Mouse (Mus musculus) B cell, adult 2 months (primary cell): ENCODE results near the gene Zfp263.

Experiments
- DNase-seq, 2 experiments: peaks; one replicate each; pipeline ENCODE4 v3.0.0; 2022

The Zfp263 gene

DNA sequence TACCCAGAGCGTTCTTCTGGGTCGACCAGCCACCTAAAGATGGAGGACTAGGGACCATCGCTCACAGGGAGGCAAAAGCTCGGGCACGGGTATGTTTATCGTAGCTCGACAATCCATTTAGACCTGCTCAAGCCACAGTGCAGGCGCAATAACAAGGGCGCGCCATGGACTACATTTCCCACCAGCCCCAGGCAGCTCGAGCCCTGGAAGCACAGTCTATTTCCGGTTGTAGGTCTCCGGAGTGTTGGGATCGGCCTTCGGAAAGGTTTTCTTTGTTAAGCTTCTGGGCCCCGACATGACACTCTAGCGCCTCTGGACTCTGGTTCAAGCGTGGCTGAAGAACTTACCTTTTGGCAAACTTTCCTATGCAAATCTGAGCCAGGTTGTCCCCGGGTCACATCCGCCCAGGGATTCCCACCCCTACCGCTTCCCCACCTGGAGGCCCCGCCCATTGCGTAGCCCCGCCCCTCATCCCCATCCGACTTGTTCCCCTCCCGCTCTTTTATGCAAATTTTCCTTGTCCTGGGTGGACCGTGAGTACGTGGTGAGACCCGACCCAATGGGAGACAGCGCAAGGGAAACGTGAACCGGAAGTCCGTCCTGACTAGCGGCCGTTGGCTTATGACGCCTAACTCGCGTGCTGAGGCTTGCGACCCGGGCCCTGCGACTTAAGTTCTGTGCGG, at the start of gene Zfp263:
TSS of gene Zfp263 (plus strand) at position 591 of the 683 bp plus-strand sequence.
- peak; percentile 90 to 92 for DNase-seq

- peak; percentile 51 to 61 for DNase-seq
These were observed 44.6 kb upstream of the Zfp263 start for GRCm38 (mm10) chr16:3699281-3699680.

DNA sequence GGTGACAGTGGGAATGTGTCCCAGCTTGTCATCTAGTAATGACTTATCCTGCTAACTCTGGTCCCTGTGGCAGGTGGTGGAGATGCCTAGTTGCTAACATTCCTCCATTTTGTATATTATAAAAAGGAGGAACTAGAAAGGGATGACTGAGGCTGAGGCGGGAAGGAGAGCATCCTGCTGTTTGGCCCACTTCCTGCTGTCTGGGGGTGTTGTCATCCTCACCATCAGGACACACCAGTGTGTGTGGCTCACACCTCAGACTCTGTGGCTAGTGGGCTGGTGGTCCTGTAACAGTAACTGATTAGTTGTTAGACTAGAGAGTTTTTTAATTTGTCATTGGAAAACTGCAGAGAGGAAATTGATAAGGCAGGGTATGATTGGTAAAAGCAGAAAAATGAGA, 43.0 kb upstream of the Zfp263 start:
- no peak for DNase-seq

DNA sequence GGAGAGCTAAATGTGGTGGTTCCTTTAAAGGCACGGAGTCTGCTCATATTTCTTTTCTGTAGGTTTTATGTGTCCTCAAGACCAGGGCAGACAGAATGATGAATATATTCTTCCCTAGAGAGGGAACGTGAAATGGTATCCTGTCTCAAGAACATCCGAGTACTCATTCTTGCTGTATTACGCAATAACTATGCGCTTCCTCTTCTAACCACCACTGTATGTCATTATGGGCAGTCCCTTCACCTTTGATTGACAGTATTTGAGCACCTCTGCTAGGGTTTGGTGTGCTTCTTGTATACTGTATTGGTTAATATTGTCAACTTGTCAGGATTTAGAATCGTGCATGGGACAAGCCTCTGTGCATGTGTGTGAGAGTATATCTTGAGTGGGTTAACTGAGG, 37.2 kb upstream of the Zfp263 start:
- no peak for DNase-seq

GRCm38 (mm10) chr16:3714731-3715130, 29.2 kb upstream of the Zfp263 start:
- no peak for DNase-seq

DNA sequence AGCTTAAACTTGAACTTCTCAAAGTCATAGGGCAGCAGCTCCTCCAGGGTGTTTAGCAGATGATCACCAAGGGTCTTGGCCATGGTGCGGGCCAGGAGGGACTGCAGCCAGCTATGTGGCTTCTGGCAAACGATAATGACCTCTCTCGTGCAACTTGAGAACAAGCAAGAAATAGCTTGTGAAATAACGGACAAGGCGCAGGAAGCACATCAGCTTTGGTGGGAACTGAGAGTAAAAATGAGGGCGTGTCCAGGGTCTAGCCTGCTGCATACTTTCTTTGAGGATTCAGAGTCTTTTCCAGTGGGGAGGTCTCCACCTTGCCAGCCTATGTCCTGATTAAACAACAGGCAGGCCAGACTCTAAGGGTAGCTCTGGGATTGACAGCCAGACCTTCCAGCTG, 25.9 kb upstream of the Zfp263 start, which contains the start of gene Mefv:
TSS of gene Mefv (minus strand) at position 118 of the 400 bp plus-strand sequence.
- no peak for DNase-seq

DNA sequence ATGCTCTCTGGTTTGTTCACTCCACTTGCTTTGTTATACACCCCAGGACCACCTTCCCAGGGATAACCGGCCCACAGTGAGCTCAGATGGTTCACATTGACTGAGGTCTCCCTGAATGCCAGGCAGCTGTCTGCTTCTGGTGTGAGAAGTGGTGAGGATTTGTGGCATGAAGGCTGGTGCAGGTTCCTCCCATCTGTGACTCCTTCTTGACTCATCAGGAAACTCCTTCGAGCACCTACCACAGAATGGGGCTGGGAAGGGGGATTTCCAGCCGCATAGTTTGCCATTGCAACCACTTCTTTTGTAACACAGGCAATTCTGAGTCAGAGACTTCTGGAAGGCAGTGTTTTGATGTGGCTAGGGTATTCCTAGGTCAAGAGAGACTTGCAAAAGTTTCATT, 20.7 kb upstream of the Zfp263 start:
- no peak for DNase-seq

DNA sequence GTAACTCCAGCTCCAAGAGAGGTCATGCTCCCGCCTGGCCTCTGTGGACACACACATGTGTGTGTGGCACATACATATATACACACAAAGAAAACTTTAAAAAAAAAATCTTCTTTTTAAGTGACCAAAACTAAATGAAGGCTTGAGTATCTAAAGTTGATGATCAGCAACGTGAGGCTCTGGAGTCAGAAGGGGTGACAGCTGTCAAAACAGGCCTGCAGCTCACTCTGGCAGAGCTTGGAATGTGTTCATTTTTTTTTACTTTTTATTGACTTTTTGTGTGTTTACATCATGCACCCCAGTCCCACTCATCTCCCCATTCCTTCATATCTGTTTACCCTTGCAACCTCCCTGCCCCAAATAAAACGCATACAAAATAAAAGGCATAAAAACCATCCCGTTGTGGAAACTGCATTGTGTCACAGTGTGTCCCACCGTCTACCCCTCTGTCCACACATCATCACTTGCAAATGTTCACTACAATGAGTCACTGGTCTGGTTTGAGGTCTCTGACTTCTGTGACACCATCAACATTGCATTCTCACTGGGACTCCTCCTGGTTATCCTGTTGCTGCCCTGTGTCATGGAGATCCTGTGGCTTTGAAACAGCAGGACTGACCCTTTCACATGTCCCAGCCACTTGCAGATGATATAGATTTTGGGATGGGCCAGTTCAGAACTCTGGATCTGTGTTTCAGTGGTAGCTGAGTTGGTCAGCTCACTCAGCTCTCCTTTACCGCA, 15.7 kb upstream of the Zfp263 start:
- no peak for DNase-seq

DNA sequence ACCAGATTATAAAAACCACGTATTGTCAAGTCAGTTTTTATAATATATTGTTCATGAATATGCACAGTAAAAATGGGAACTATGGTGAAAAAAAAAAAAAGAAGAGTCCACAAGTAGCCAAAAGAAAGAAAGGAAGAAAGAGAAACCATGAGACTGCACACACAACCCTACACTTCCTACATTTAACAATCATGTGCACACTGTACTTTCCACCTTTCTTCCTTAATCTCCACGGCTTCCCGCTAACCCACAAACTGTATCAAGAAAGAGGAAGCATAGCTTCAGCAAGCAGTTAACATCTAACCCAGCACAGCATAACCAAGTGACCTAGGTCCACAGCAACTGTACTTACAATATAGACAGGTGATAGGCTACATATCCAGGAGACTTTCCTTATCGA, 11.3 kb upstream of the Zfp263 start:
- no peak for DNase-seq

GRCm38 (mm10) chr16:3733198-3733732, 10.6 kb upstream of the Zfp263 start:
- DNase-seq: no peak

- no peak for DNase-seq
These were observed 1.4 kb upstream of the Zfp263 start for GRCm38 (mm10) chr16:3742466-3742865.

- peak; percentile 78 to 79 for DNase-seq
These were observed 350 bp downstream of the Zfp263 start for GRCm38 (mm10) chr16:3744186-3744700.

DNA sequence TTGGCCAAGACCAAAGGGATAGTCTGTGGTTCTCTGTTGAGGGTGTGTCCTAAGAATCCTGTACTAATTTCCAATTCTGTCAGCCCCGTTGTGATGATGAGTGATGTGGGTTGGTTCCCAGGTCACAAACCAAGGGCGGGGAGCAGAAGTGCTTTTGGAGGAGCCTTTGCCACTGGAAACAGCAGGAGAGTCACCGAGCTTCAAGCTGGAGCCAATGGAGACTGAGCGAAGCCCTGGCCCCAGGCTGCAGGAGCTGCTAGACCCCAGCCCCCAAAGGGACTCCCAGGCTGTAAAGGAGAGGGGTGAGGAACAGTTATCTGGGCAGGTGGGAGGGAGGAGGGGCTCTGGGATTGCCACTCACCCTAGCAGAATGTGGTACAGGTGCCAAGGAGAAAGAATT, 1.8 kb downstream of the Zfp263 start:
- DNase-seq: no peak

DNA sequence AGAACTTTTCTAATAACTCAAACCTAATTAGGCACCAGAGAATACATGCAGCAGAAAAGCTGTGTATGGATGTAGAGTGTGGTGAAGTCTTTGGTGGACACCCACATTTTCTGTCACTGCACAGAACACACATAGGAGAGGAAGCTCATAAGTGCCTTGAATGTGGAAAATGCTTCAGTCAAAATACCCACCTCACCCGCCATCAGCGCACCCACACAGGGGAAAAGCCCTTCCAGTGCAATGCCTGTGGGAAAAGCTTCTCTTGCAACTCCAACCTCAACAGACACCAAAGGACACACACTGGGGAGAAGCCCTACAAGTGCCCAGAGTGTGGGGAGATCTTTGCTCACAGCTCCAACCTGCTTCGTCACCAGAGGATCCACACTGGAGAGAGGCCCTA, 5.1 kb downstream of the Zfp263 start:
- no peak for DNase-seq

DNA sequence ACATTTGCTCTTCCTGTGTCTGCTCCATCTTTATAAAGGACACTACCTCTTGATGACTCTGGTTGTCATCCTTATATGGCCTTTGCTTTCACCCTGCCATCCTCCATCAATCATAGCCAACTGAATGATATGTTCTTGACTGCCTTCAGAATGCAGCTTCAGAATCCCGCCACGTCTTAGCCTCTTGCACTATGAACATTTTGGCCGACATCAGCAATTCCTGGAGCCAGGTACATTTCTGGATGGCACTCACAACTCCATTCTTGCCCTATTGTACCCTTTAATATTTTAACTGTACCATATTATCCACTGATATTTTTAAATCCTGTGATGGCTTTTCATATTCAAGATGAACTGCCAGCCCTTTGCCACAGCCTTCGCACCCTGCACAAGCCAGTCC, 27.7 kb downstream of the Zfp263 start:
- no peak for DNase-seq

- no peak for DNase-seq
These were observed 32.5 kb downstream of the Zfp263 start for GRCm38 (mm10) chr16:3776365-3776764.

- DNase-seq: no peak
These were observed 34.1 kb downstream of the Zfp263 start for GRCm38 (mm10) chr16:3777986-3778385.

- no peak for DNase-seq
These were observed 37.3 kb downstream of the Zfp263 start for GRCm38 (mm10) chr16:3781237-3781636.

DNA sequence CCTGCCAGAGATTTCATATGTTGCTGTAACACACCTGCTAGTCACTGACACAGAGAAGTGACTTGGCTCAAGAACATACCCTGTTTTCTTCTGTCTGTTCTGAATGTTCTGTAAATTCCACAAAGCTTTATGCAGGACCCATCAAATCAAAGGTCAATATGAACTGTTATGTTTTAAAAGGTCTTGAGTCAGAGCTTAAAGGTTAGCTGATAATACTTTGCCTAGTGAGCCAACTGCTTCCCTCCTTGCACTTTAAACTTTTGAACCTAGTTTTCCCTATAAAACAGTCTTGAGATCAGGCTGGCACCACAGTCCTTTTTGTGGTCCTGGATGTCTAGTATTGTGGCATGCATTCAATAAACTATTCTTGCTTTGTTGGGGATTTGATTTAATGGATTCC, 44.5 kb downstream of the Zfp263 start:
- no peak for DNase-seq
